ENCODE assay signal across 8 mouse cellular contexts in genomic region chr16:17891567-17891959, GRCm38 (mm10). TPM values are rescaled to one million over a fixed set of nuclear protein-coding genes. Genes with fewer than 3 reads are reported as not detected.
DNase-seq lines count a peak whose midpoint lies in the region; ATAC-seq and TF ChIP-seq lines count a peak whose summit lies in the region.

TSS of gene Gm20518 (minus strand) at chr16:17891671.

- no peaks in the 10 kb centered on the region for H3K27me3 ChIP-seq in ES-Bruce4 (ENCODE audit: control insufficient read depth, insufficient read depth, low read length, poor library complexity, severe bottlenecking)
- H3K27me3 ChIP-seq in forebrain, embryonic 14.5 days (replicated peaks; ENCODE audit: control insufficient read depth, insufficient read depth, low read length), result no peaks in the 10 kb centered on the region

- peak within 1 kb of the TSS; percentile 79 for H3K4me3 ChIP-seq in ES-Bruce4 (ENCODE audit: low read depth, low read length)
- peak within 1 kb of the TSS; percentile 97 for H3K4me3 ChIP-seq in forebrain, embryonic 14.5 days (ENCODE audit: low read depth, low read length)
- peak within 1 kb of the TSS; percentile 67 for H3K4me3 ChIP-seq in lung, adult 2 months (replicated peaks; ENCODE audit: extremely low read depth, low read depth, low read length)

- no peaks in the 10 kb centered on the region for H3K4me1 ChIP-seq in ES-Bruce4 (ENCODE audit: control insufficient read depth, insufficient read depth, low read length)
- peaks cover 16% of the 10 kb centered on the region for H3K4me1 ChIP-seq in forebrain, embryonic 14.5 days (ENCODE audit: control insufficient read depth, insufficient read depth, low read length)
- H3K4me1 ChIP-seq in lung, adult 2 months (ENCODE audit: control insufficient read depth, insufficient read depth, low read length), result peaks cover 7% of the 10 kb centered on the region; the same call in 1 of the 2 replicates

- H3K4me2 ChIP-seq in forebrain, embryonic 14.5 days (ENCODE audit: low read length), result peak within 1 kb of the TSS; percentile 95

- under 1% methylated on average over 30 of the region's 38 CpGs for WGBS in forebrain, embryonic 14.5 days
- WGBS in lung, adult 2 months, result under 1% methylated on average over 32 of the region's 38 CpGs

- no peak for TF ChIP-seq EP300 in ES-Bruce4 (IDR thresholded peaks at IDR 0.05; ENCODE audit: insufficient read depth, low read depth, low read length)

- no peaks in the 10 kb centered on the region for H3K9me3 ChIP-seq in ES-Bruce4 (replicated peaks; ENCODE audit: control insufficient read depth, insufficient read depth, low read length, poor library complexity, severe bottlenecking)
- no peaks in the 10 kb centered on the region for H3K9me3 ChIP-seq in forebrain, embryonic 14.5 days (replicated peaks; ENCODE audit: control insufficient read depth, low read length)

- ATAC-seq in cerebellum, adult (ENCODE audit: insufficient number of reproducible peaks, low FRiP score, low TSS enrichment), result peak; percentile 78
- ATAC-seq in forebrain, embryonic 14.5 days, result peak; percentile 97
- ATAC-seq in neutrophil, adult 5-6 weeks (ENCODE audit: extremely low read depth, insufficient number of reproducible peaks, low FRiP score, poor library complexity, severe bottlenecking), result peak; percentile 92

- peak; percentile 46 for TF ChIP-seq POLR2A in ES-Bruce4 (IDR thresholded peaks at IDR 0.05; ENCODE audit: insufficient read depth, low read length)
- TF ChIP-seq POLR2A in lung, adult 2 months (IDR thresholded peaks at IDR 0.05; ENCODE audit: borderline replicate concordance, extremely low read depth, low read depth, low read length), result peak; percentile 73; the same call in 1 of the 2 replicates

- intact Hi-C loops in heart, postnatal 25 days (cut with DNase I), result loop anchor here (10.0 kb wide), 1 partner anchor 733 kb away; the partner anchor contains the start of genes Gm49601, Gp1bb and Sept5

- H3K36me3 ChIP-seq in ES-Bruce4 (ENCODE audit: control insufficient read depth, insufficient read depth, low read length, poor library complexity, severe bottlenecking), result no peaks in the 10 kb centered on the region
- H3K36me3 ChIP-seq in forebrain, embryonic 14.5 days (ENCODE audit: control insufficient read depth, insufficient read depth, low read length), result no peaks in the 10 kb centered on the region

- no peak for TF ChIP-seq CTCF in ES-Bruce4 (IDR thresholded peaks at IDR 0.05; ENCODE audit: low read depth, low read length)
- no peak for TF ChIP-seq CTCF in lung, adult 2 months (IDR thresholded peaks at IDR 0.05; ENCODE audit: insufficient read depth, low read length)

- DNase-seq in forebrain, embryonic 14.5 days (ENCODE audit: low spot score), result peak; percentile 99
- DNase-seq in heart, postnatal 25 days (ENCODE audit: low spot score), result peak; percentile 97
- peak; percentile 98 to 99 for DNase-seq in layer of hippocampus, adult 18-20 months (ENCODE audit: low spot score in 2 of 2)
- peak; percentile 98 for DNase-seq in lung, adult 2 months
- DNase-seq in thymus, adult 18-20 months, result peak; percentile 98

- H3K9ac ChIP-seq in ES-Bruce4 (ENCODE audit: low read depth, poor library complexity, severe bottlenecking), result peak within 1 kb of the TSS; percentile 83
- H3K9ac ChIP-seq in forebrain, embryonic 14.5 days (ENCODE audit: low read length), result peak within 1 kb of the TSS; percentile 99

- no peak within 1 kb of the TSS for H3K27ac ChIP-seq in ES-Bruce4 (ENCODE audit: insufficient read depth, low read length)
- H3K27ac ChIP-seq in forebrain, embryonic 14.5 days (ENCODE audit: low read depth, low read length), result peak within 1 kb of the TSS; percentile 94

RNA-seq across cellular contexts. Expression of gene Gm20518, which starts in this region (rescaled TPM):
- 0.26 TPM in 1 of 2 replicates, not detected in the other for polyA plus RNA-seq in ES-Bruce4 (2011; ENCODE audit: insufficient read depth, insufficient read length, low read depth, missing spikeins)
- polyA plus RNA-seq in forebrain, embryonic 14.5 days (2014; fragmentation: Nextera tagmentation; extraction: Ambion mirVana), result 0.26 and 0.38 TPM in 2 replicates
- under 1 TPM; 0.17 to 0.68 TPM for total RNA-seq in heart, postnatal 25 days (2021)
- 1 to 10 TPM; 1.9 to 2.3 TPM for total RNA-seq in layer of hippocampus, adult 18-20 months (2021)
- 1.5 and 1.7 TPM in 2 replicates for polyA plus RNA-seq in lung, adult 2 months (2012; rRNA removed)
- total RNA-seq in neutrophil, adult 5-6 weeks (2017), result 2.8 and 3.9 TPM in 2 replicates

Comparison
In these comparisons a context has a peak if more than half of its experiments do, and no peak if none do; other contexts are left out.
1. Peak in DNase-seq, ATAC-seq, H3K4me3 ChIP-seq, H3K27ac ChIP-seq, H3K9ac ChIP-seq and H3K4me2 ChIP-seq in forebrain, embryonic 14.5 days; RNA of the gene not detected or under 1 TPM.
2. Peak in DNase-seq in heart, postnatal 25 days; RNA of the gene not detected or under 1 TPM.